Comparison of ENCODE assay signal across 17 mouse cellular contexts in genomic region chr6:82831211-82831610, GRCm38 (mm10). TPM values are rescaled to one million over a fixed set of nuclear protein-coding genes. Genes with fewer than 3 reads are reported as not detected.
DNase-seq lines count a peak whose midpoint lies in the region; ATAC-seq and TF ChIP-seq lines count a peak whose summit lies in the region.
"Had no signal": no experiment of that assay in that cellular context is flagged by ENCODE, and none has a peak within 500 bp of the region (broad histone marks: within the 10 kb centered on the region; RNA-seq: fewer than 3 reads in every experiment).

No protein-coding gene starts in this region.

- no peak for TF ChIP-seq RAD21 in CH12.LX (IDR thresholded peaks at IDR 0.05; ENCODE audit: low read depth, low read length)

- 24% methylated on average over 1 of the region's 1 CpGs for WGBS in heart, embryonic 12.5 days
- 50% methylated on average over 1 of the region's 1 CpGs for WGBS in hindbrain, embryonic 12.5 days

- H3K27me3 ChIP-seq in heart, embryonic 12.5 days (replicated peaks) = no peaks in the 10 kb centered on the region
- no peaks in the 10 kb centered on the region for H3K27me3 ChIP-seq in CH12.LX (replicated peaks)
- no peaks in the 10 kb centered on the region for H3K27me3 ChIP-seq in hindbrain, embryonic 12.5 days
- H3K27me3 ChIP-seq: hindbrain, embryonic 13.5 days had no signal

- H3K27ac ChIP-seq in heart, embryonic 12.5 days (ENCODE audit: poor library complexity, severe bottlenecking) = peak overlapping the region; percentile 54; the same call in 1 of the 2 replicates
- no peak overlapping the region for H3K27ac ChIP-seq in CH12.LX (ENCODE audit: insufficient read depth, low read depth)
- H3K27ac ChIP-seq in hindbrain, embryonic 12.5 days = no peak overlapping the region
- H3K27ac ChIP-seq: hindbrain, embryonic 13.5 days had no signal

- H3K9me3 ChIP-seq in heart, embryonic 12.5 days (replicated peaks) = no peaks in the 10 kb centered on the region
- peaks cover 10% of the 10 kb centered on the region for H3K9me3 ChIP-seq in CH12.LX (replicated peaks; ENCODE audit: low read length)
- no peaks in the 10 kb centered on the region for H3K9me3 ChIP-seq in hindbrain, embryonic 12.5 days (replicated peaks)
- H3K9me3 ChIP-seq: hindbrain, embryonic 13.5 days had no signal

- TF ChIP-seq POLR2A in CH12.LX (IDR thresholded peaks at IDR 0.05; ENCODE audit: low read depth, low read length) = no peak

- in situ Hi-C loops in CH12.LX (cut with MboI; ENCODE audit: low pct_ligation_motif_present, low pct_unique_long_range_greater_than_20kb, low sequenced_read_pairs) = no loop called here

- ATAC-seq in heart, embryonic 12.5 days (ENCODE audit: insufficient number of reproducible peaks, low FRiP score) = no peak
- ATAC-seq in hindbrain, embryonic 12.5 days (ENCODE audit: low FRiP score) = no peak
- ATAC-seq: activated CD4-positive, CD25-positive, alpha-beta regulatory T cell, adult 4 months; CD4-positive, CD25-positive, alpha-beta regulatory T cell, adult 4 months had no signal

- H3K9ac ChIP-seq in heart, embryonic 12.5 days = peak overlapping the region; percentile 17; the same call in 1 of the 2 replicates
- H3K9ac ChIP-seq in CH12.LX (ENCODE audit: insufficient read depth, low read depth) = no peak overlapping the region
- no peak overlapping the region for H3K9ac ChIP-seq in hindbrain, embryonic 12.5 days
- H3K9ac ChIP-seq: hindbrain, embryonic 13.5 days had no signal

- no peaks in the 10 kb centered on the region for H3K79me2 ChIP-seq in CH12.LX (replicated peaks; ENCODE audit: control insufficient read depth, extremely low read depth, insufficient read depth, poor library complexity, severe bottlenecking)

- H3K36me3 ChIP-seq in heart, embryonic 12.5 days = no peaks in the 10 kb centered on the region
- no peaks in the 10 kb centered on the region for H3K36me3 ChIP-seq in CH12.LX (replicated peaks in 1 of 2; ENCODE audit: control insufficient read depth in 1 of 2, insufficient read depth in 1 of 2, low read length in 1 of 2)
- H3K36me3 ChIP-seq in hindbrain, embryonic 12.5 days = no peaks in the 10 kb centered on the region
- H3K36me3 ChIP-seq: hindbrain, embryonic 13.5 days had no signal

- TF ChIP-seq EP300 in CH12.LX (IDR thresholded peaks at IDR 0.05; ENCODE audit: low read length) = no peak

- no peak overlapping the region for H3K4me3 ChIP-seq in heart, embryonic 12.5 days
- no peak overlapping the region for H3K4me3 ChIP-seq in CH12.LX (replicated peaks in 1 of 3; ENCODE audit: low read depth in 2 of 3, low read length in 2 of 3, poor library complexity in 1 of 3)
- no peak overlapping the region for H3K4me3 ChIP-seq in hindbrain, embryonic 12.5 days
- H3K4me3 ChIP-seq: hindbrain, embryonic 13.5 days had no signal

- peaks cover 8% of the 10 kb centered on the region for H3K4me1 ChIP-seq in heart, embryonic 12.5 days (replicated peaks)
- H3K4me1 ChIP-seq in CH12.LX (ENCODE audit: control insufficient read depth in 1 of 2, insufficient read depth in 2 of 2) = no peaks in the 10 kb centered on the region
- H3K4me1 ChIP-seq in hindbrain, embryonic 12.5 days = no peaks in the 10 kb centered on the region
- H3K4me1 ChIP-seq: hindbrain, embryonic 13.5 days had no signal

- H3K4me2 ChIP-seq in heart, embryonic 12.5 days = peak overlapping the region; percentile 25; the same call in 1 of the 2 replicates
- H3K4me2 ChIP-seq in CH12.LX (ENCODE audit: insufficient read depth, low read depth, poor library complexity, severe bottlenecking) = peak overlapping the region; percentile 53; the same call in 1 of the 2 replicates
- H3K4me2 ChIP-seq in hindbrain, embryonic 12.5 days (replicated peaks) = no peak overlapping the region
- H3K4me2 ChIP-seq: hindbrain, embryonic 13.5 days had no signal

- no peak for DNase-seq in heart, postnatal 4 days
- no peak for DNase-seq in CH12.LX (ENCODE audit: extremely low read depth)
- DNase-seq in ZHBTc4 (ENCODE audit: low read depth, low spot score) = peak; percentile 73
- peak; percentile 47 for DNase-seq in gonadal fat pad, adult 2 months (ENCODE audit: low read depth)
- DNase-seq in layer of hippocampus, postnatal 25 days (ENCODE audit: extremely low spot score in 1 of 2, low spot score in 1 of 2) = no peak
- DNase-seq: adrenal gland, postnatal 36 days; cerebellum, adult 9-10 months; liver; lung, adult 18-20 months; right cerebral cortex, adult 18-20 months; spleen, adult 18-20 months; thymus, adult 18-20 months had no signal

- no peak for TF ChIP-seq CTCF in CH12.LX (conservative IDR thresholded peaks at IDR 0.05 in 1 of 2, IDR thresholded peaks at IDR 0.05 in 1 of 2; ENCODE audit: low read depth in 2 of 2, low read length in 2 of 2)

- dilution Hi-C loops in CH12.LX (cut with MboI; ENCODE audit: extremely low pct_ligation_motif_present, extremely low pct_unique_long_range_greater_than_20kb, low sequenced_read_pairs) = no loop called here

TF ChIP-seq in CH12.LX, 34 proteins besides CTCF, POLR2A, EP300 and RAD21:
- TF ChIP-seq MAX (IDR thresholded peaks at IDR 0.05; ENCODE audit: low read length) (no peak), HCFC1 (IDR thresholded peaks at IDR 0.05; ENCODE audit: low read depth, low read length) (no peak), MXI1 (IDR thresholded peaks at IDR 0.05; ENCODE audit: low read depth, low read length) (no peak), USF1 (IDR thresholded peaks at IDR 0.05; ENCODE audit: low read depth, low read length) (no peak), SIN3A (IDR thresholded peaks at IDR 0.05; ENCODE audit: low read length) (no peak), MYC (IDR thresholded peaks at IDR 0.05; ENCODE audit: low read depth, low read length) (no peak), ZC3H11A (IDR thresholded peaks at IDR 0.05; ENCODE audit: low read depth, low read length) (no peak), E2F4 (IDR thresholded peaks at IDR 0.05; ENCODE audit: insufficient replicate concordance, low read depth, low read length) (no peak), BHLHE40 (IDR thresholded peaks at IDR 0.05; ENCODE audit: low read depth, low read length) (no peak), UBTF (IDR thresholded peaks at IDR 0.05; ENCODE audit: low read depth, low read length) (no peak), RCOR1 (conservative IDR thresholded peaks at IDR 0.05; ENCODE audit: low read depth, low read length) (no peak), TCF12 (IDR thresholded peaks at IDR 0.05; ENCODE audit: low read depth, low read length) (no peak), CHD1 (IDR thresholded peaks at IDR 0.05; ENCODE audit: low read depth, low read length) (no peak), POLR2AphosphoS2 (IDR thresholded peaks at IDR 0.05; ENCODE audit: low read depth, low read length) (no peak), NRF1 (IDR thresholded peaks at IDR 0.05; ENCODE audit: low read depth, low read length) (no peak), GABPA (IDR thresholded peaks at IDR 0.05; ENCODE audit: insufficient replicate concordance, low read depth, low read length) (no peak)

RNA-seq across cellular contexts. Expression of gene Hk2, which starts 57.0 kb away (rescaled TPM):
- polyA plus RNA-seq in heart, embryonic 12.5 days (2016; fragmentation: Nextera tagmentation; extraction: Ambion mirVana) = 35.0 and 35.2 TPM in 2 replicates
- total RNA-seq in heart, postnatal 4 days (2021) = 10 to 100 TPM; 86.8 to 96.6 TPM
- total RNA-seq in CH12.LX (2012; rRNA removed) (127 and 149 TPM in 2 replicates), CH12.LX (2014; rRNA removed) (56.0 and 64.2 TPM in 2 replicates)
- 68.4 and 75.3 TPM in 2 replicates for polyA plus RNA-seq in CH12.LX (2012; ENCODE audit: insufficient read length, low read depth)
- polyA plus RNA-seq in gonadal fat pad, adult 2 months (2012; rRNA removed) = 31.5 and 60.1 TPM in 2 replicates
- 1 to 10 TPM; 7.1 to 8.8 TPM for total RNA-seq in layer of hippocampus, postnatal 25 days (2021)
- 9.5 and 11.8 TPM in 2 replicates for polyA plus RNA-seq in hindbrain, embryonic 12.5 days (2016; fragmentation: Nextera tagmentation; extraction: Ambion mirVana)

Comparison
In these comparisons a context has a peak if more than half of its experiments do, and no peak if none do; other contexts are left out.
1. DNase-seq: peak in ZHBTc4 (single experiment) and gonadal fat pad, adult 2 months (single experiment); none in heart, postnatal 4 days (single experiment), CH12.LX (single experiment) and layer of hippocampus, postnatal 25 days (0 of 2).